Mouse (Mus musculus) MN1 (cell line): ENCODE measurements at regions not wholly inside any gene's neighbourhood (a gene's known extent, or its start where the extent isn't known, plus 50 kb on each side); places are given as distances from the start of the nearest gene placed in this dataset.

ENCODE experiments used
- DNase-seq: peaks from one replicate; pipeline ENCODE4 v3.0.0-alpha.2; 2016; ENCODE audit warnings: low spot score

- no peak for DNase-seq
Observed at GRCm38 (mm10) chr4:29034406-29034805, 221.5 kb downstream of the Epha7 start.

- DNase-seq: no peak
Observed at GRCm38 (mm10) chr4:29039993-29040392, 227.1 kb downstream of the Epha7 start.

GRCm38 (mm10) chr4:29068678-29069621 is 256.0 kb downstream of the Epha7 start:
- DNase-seq: no peak

GRCm38 (mm10) chr4:29074204-29074603 is 261.3 kb downstream of the Epha7 start:
- no peak for DNase-seq

- DNase-seq: no peak
Observed at GRCm38 (mm10) chr4:29074851-29075250, 261.9 kb downstream of the Epha7 start.

- DNase-seq: no peak
Observed at GRCm38 (mm10) chr4:29076683-29077082, 263.8 kb downstream of the Epha7 start.

GRCm38 (mm10) chr4:29078391-29078790 is 265.5 kb downstream of the Epha7 start:
- no peak for DNase-seq

- DNase-seq: no peak
Observed at GRCm38 (mm10) chr4:29083545-29084290, 270.8 kb downstream of the Epha7 start.

GRCm38 (mm10) chr4:29090949-29091348 is 278.0 kb downstream of the Epha7 start:
- DNase-seq: no peak

- DNase-seq: no peak
Observed at GRCm38 (mm10) chr4:29091495-29092211, 278.7 kb downstream of the Epha7 start.

GRCm38 (mm10) chr4:29102373-29102772 is 289.4 kb downstream of the Epha7 start:
- no peak for DNase-seq

GRCm38 (mm10) chr4:29103414-29103813 is 290.5 kb downstream of the Epha7 start:
- no peak for DNase-seq

GRCm38 (mm10) chr4:29112552-29112951 is 299.6 kb downstream of the Epha7 start:
- DNase-seq: no peak

- DNase-seq: no peak
Observed at GRCm38 (mm10) chr4:29117025-29117424, 304.1 kb downstream of the Epha7 start.

GRCm38 (mm10) chr4:29117926-29118325 is 305.0 kb downstream of the Epha7 start:
- DNase-seq: no peak

- DNase-seq: no peak
Observed at GRCm38 (mm10) chr4:29118679-29119479, 305.9 kb downstream of the Epha7 start.

- no peak for DNase-seq
Observed at GRCm38 (mm10) chr4:29119480-29120153, 306.7 kb downstream of the Epha7 start.

GRCm38 (mm10) chr4:29123697-29124377 is 310.9 kb downstream of the Epha7 start:
- DNase-seq: no peak

- no peak for DNase-seq
Observed at GRCm38 (mm10) chr4:29130485-29130884, 317.6 kb downstream of the Epha7 start.
